Mouse (Mus musculus): ENCODE measurements at regions not wholly inside any gene's neighbourhood (a gene's known extent, or its start where the extent isn't known, plus 50 kb on each side); places are given as distances from the start of the nearest gene placed in this dataset.
A peak's percentile ranks its signal among the peaks of the same experiment; 100 is the strongest.

DNA sequence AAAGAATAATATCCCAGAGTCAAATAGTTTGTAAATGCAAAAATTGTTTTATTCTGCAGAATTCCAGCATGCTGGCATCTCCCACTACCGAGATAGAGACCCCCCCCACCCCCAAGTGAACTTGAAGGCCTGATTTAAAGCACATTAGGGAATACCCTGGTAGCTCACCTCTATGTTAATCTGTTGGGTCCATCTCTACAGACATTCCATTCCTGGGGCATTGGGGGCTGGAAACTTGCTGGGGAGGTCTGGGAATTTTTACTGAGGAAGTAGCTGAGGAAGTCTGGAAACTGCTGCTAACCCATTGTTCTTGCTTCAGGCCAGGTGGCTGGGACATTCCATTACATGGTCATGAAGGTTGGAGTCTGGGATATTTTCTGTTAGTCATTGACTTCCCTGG is 210.8 kb upstream of the Ddi1 start:
- TF ChIP-seq SRF (IDR thresholded peaks at IDR 0.05; ENCODE audit: control insufficient read depth, insufficient read length, low read depth) (no peak), MYOD1 (IDR thresholded peaks at IDR 0.05; ENCODE audit: control insufficient read depth in 1 of 3, insufficient read length in 2 of 3, low read depth in 2 of 3) (no peak), USF1 (IDR thresholded peaks at IDR 0.05; ENCODE audit: low read depth) (no peak), REST (IDR thresholded peaks at IDR 0.05; ENCODE audit: insufficient read depth, insufficient read length) (no peak), MYOG (IDR thresholded peaks at IDR 0.05; ENCODE audit: control insufficient read depth in 1 of 3, insufficient read depth in 1 of 3, insufficient read length in 2 of 3, low read depth in 2 of 3) (no peak), POLR2A (IDR thresholded peaks at IDR 0.05; ENCODE audit: insufficient read length, low read depth) (no peak), TCF3 (IDR thresholded peaks at IDR 0.05; ENCODE audit: insufficient read length, low read depth) (no peak), TCF12 (IDR thresholded peaks at IDR 0.05; ENCODE audit: insufficient read depth, poor library complexity, severe bottlenecking) (no peak), E2F4 (IDR thresholded peaks at IDR 0.05; ENCODE audit: insufficient read depth) (no peak), CEBPB (IDR thresholded peaks at IDR 0.05; ENCODE audit: insufficient read depth, poor library complexity, severe bottlenecking) (no peak), POLR2AphosphoS2 (IDR thresholded peaks at IDR 0.05; ENCODE audit: insufficient read length, low read depth) (no peak), MAX (IDR thresholded peaks at IDR 0.05; ENCODE audit: low read depth) (no peak)
- H3K4me2 ChIP-seq (ENCODE audit: low read depth): no peak overlapping the region
- H3K36me3 ChIP-seq (ENCODE audit: control insufficient read depth, insufficient read depth): no peaks in the 10 kb centered on the region
- H3K79me2 ChIP-seq (ENCODE audit: control insufficient read depth, insufficient read depth): no peaks in the 10 kb centered on the region
- no peak overlapping the region for H3K4me3 ChIP-seq
- H3ac ChIP-seq (ENCODE audit: control insufficient read depth, insufficient read length): no peak overlapping the region
- no peaks in the 10 kb centered on the region for H3K27me3 ChIP-seq (ENCODE audit: control insufficient read depth, insufficient read depth, insufficient read length)

DNA sequence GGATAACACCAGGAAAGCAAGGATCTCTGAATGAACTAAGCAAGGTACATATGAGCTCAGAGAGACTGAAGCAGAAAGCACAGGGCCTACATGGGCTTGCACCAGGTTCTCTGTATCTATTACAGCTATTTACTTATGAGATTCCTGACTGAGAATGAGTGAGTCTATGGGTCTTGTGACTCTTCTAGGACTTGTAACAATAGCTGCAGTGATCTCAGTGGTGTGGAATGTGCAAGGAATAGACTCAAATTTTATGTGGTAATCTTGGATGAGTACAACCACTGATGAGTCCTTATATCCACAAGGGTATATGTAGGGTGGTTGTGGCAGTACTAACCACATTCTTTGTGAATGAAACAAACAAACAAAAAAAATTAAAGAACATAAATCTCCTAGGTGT is 184.9 kb upstream of the Ddi1 start:
- Histone ChIP-seq H3K27me3 (ENCODE audit: control insufficient read depth, insufficient read depth, insufficient read length) (no peaks in the 10 kb centered on the region), H3K79me2 (ENCODE audit: control insufficient read depth, insufficient read depth) (no peaks in the 10 kb centered on the region), H3K4me2 (ENCODE audit: low read depth) (peak overlapping the region; percentile 31), H3ac (ENCODE audit: control insufficient read depth, insufficient read length) (no peak overlapping the region), H3K36me3 (ENCODE audit: control insufficient read depth, insufficient read depth) (no peaks in the 10 kb centered on the region), H3K4me3 (no peak overlapping the region)
- TF ChIP-seq CEBPB (IDR thresholded peaks at IDR 0.05; ENCODE audit: insufficient read depth, poor library complexity, severe bottlenecking) (0 out of 2 replicates have a peak, but pooled peaks have one; percentile 23), TCF12 (IDR thresholded peaks at IDR 0.05; ENCODE audit: insufficient read depth, poor library complexity, severe bottlenecking) (no peak), POLR2A (IDR thresholded peaks at IDR 0.05; ENCODE audit: insufficient read length, low read depth) (no peak), USF1 (IDR thresholded peaks at IDR 0.05; ENCODE audit: low read depth) (peak; percentile 40), POLR2AphosphoS2 (IDR thresholded peaks at IDR 0.05; ENCODE audit: insufficient read length, low read depth) (no peak), MYOG (IDR thresholded peaks at IDR 0.05; ENCODE audit: control insufficient read depth in 1 of 3, insufficient read depth in 1 of 3, insufficient read length in 2 of 3, low read depth in 2 of 3) (no peak)

DNA sequence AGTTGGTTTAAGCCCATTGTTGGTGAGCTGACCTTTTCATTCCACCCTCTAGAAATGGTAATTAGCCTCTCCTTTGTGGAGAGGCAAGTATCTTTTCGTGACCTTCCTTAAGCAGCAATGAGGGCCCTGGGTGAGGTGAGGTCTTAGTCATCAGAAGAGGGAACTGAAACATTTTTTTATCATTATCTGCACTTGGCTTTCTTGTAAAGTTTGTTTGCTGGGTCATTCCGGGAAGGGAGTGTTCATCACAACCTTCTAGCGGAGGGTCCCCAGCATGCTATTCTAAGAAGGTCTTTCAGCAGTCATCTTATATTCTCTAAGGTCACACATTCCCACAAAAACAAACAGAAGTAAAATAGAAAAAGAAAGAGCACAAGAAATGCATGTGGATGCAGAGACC is 165.6 kb upstream of the Ddi1 start:
- no peak overlapping the region for H3K4me2 ChIP-seq (ENCODE audit: low read depth)
- no peaks in the 10 kb centered on the region for H3K79me2 ChIP-seq (ENCODE audit: control insufficient read depth, insufficient read depth)
- H3K36me3 ChIP-seq (ENCODE audit: control insufficient read depth, insufficient read depth): no peaks in the 10 kb centered on the region
- no peak overlapping the region for H3ac ChIP-seq (ENCODE audit: control insufficient read depth, insufficient read length)
- H3K27me3 ChIP-seq (ENCODE audit: control insufficient read depth, insufficient read depth, insufficient read length): no peaks in the 10 kb centered on the region
- H3K4me3 ChIP-seq: no peak overlapping the region
- TF ChIP-seq MYOG (IDR thresholded peaks at IDR 0.05; ENCODE audit: control insufficient read depth in 1 of 3, insufficient read depth in 1 of 3, insufficient read length in 2 of 3, low read depth in 2 of 3): no peak
- no peak for TF ChIP-seq CEBPB (IDR thresholded peaks at IDR 0.05; ENCODE audit: insufficient read depth, poor library complexity, severe bottlenecking)
- TF ChIP-seq SRF (IDR thresholded peaks at IDR 0.05; ENCODE audit: control insufficient read depth, insufficient read length, low read depth): no peak
- TF ChIP-seq MAX (IDR thresholded peaks at IDR 0.05; ENCODE audit: low read depth): no peak
- no peak for TF ChIP-seq USF1 (IDR thresholded peaks at IDR 0.05; ENCODE audit: low read depth)
- no peak for TF ChIP-seq TCF12 (IDR thresholded peaks at IDR 0.05; ENCODE audit: insufficient read depth, poor library complexity, severe bottlenecking)
- no peak for TF ChIP-seq TCF3 (IDR thresholded peaks at IDR 0.05; ENCODE audit: insufficient read length, low read depth)
- TF ChIP-seq E2F4 (IDR thresholded peaks at IDR 0.05; ENCODE audit: insufficient read depth): no peak
- TF ChIP-seq REST (IDR thresholded peaks at IDR 0.05; ENCODE audit: insufficient read depth, insufficient read length): no peak
- TF ChIP-seq MYOD1 (IDR thresholded peaks at IDR 0.05; ENCODE audit: control insufficient read depth in 1 of 3, insufficient read length in 2 of 3, low read depth in 2 of 3): no peak
- TF ChIP-seq POLR2A (IDR thresholded peaks at IDR 0.05; ENCODE audit: insufficient read length, low read depth): no peak
- no peak for TF ChIP-seq POLR2AphosphoS2 (IDR thresholded peaks at IDR 0.05; ENCODE audit: insufficient read length, low read depth)

DNA sequence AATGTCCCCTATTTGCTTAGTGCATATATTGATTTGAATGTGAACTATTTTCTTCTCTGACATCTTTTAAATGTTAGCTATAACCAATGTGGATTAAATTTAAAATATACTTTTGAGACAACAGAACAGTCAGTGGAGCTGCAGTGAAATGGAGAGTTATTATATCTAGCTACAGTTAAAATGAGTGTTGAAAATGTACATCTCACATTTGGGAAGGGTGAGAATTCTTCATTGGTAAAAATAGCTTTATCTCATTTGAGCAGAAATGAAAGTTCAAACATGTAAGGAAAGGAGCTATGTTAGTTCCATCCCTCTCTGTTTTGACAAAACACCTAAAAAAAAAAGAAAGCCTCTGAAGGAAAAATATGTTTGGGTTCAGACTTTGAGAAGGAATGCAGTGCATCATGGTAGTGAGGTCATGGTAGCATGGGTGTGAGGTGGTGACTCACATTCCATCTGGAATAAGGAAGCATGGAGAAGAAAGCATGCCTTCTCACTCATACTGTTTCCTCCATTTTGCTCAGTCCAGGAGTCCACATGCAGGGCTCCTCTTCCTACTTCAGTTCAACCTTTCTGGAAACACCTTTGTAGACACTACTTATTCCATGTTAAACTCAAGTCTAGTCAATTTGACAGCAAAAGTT is 164.3 kb upstream of the Ddi1 start:
- H3K79me2 ChIP-seq (ENCODE audit: control insufficient read depth, insufficient read depth): no peaks in the 10 kb centered on the region
- H3K4me2 ChIP-seq (ENCODE audit: low read depth): no peak overlapping the region

More for the DNA sequence above, 164.3 kb upstream of the Ddi1 start:
- Histone ChIP-seq H3K4me3 (no peak overlapping the region), H3K36me3 (ENCODE audit: control insufficient read depth, insufficient read depth) (no peaks in the 10 kb centered on the region), H3K27me3 (ENCODE audit: control insufficient read depth, insufficient read depth, insufficient read length) (no peaks in the 10 kb centered on the region), H3ac (ENCODE audit: control insufficient read depth, insufficient read length) (no peak overlapping the region)
- TF ChIP-seq TCF3 (IDR thresholded peaks at IDR 0.05; ENCODE audit: insufficient read length, low read depth): no peak
- TF ChIP-seq MAX (IDR thresholded peaks at IDR 0.05; ENCODE audit: low read depth): no peak
- no peak for TF ChIP-seq CEBPB (IDR thresholded peaks at IDR 0.05; ENCODE audit: insufficient read depth, poor library complexity, severe bottlenecking)
- no peak for TF ChIP-seq TCF12 (IDR thresholded peaks at IDR 0.05; ENCODE audit: insufficient read depth, poor library complexity, severe bottlenecking)
- TF ChIP-seq SRF (IDR thresholded peaks at IDR 0.05; ENCODE audit: control insufficient read depth, insufficient read length, low read depth): no peak
- TF ChIP-seq MYOD1 (IDR thresholded peaks at IDR 0.05; ENCODE audit: control insufficient read depth in 1 of 3, insufficient read length in 2 of 3, low read depth in 2 of 3): no peak
- TF ChIP-seq USF1 (IDR thresholded peaks at IDR 0.05; ENCODE audit: low read depth): no peak
- TF ChIP-seq E2F4 (IDR thresholded peaks at IDR 0.05; ENCODE audit: insufficient read depth): no peak
- no peak for TF ChIP-seq REST (IDR thresholded peaks at IDR 0.05; ENCODE audit: insufficient read depth, insufficient read length)
- no peak for TF ChIP-seq POLR2AphosphoS2 (IDR thresholded peaks at IDR 0.05; ENCODE audit: insufficient read length, low read depth)
- no peak for TF ChIP-seq MYOG (IDR thresholded peaks at IDR 0.05; ENCODE audit: control insufficient read depth in 1 of 3, insufficient read depth in 1 of 3, insufficient read length in 2 of 3, low read depth in 2 of 3)
- no peak for TF ChIP-seq POLR2A (IDR thresholded peaks at IDR 0.05; ENCODE audit: insufficient read length, low read depth)

Data from myocyte (in vitro differentiated cells).